Mouse (Mus musculus): ENCODE data around the gene Cab39l. TPM values are rescaled to one million over a fixed set of nuclear protein-coding genes. Genes with fewer than 3 reads are reported as not detected.
A peak's percentile ranks its signal among the peaks of the same experiment; 100 is the strongest.

Cab39l gene
- total and polyA plus RNA-seq, 3 experiments = 19.9 to 49.2 (median 33.1) TPM

DNA sequence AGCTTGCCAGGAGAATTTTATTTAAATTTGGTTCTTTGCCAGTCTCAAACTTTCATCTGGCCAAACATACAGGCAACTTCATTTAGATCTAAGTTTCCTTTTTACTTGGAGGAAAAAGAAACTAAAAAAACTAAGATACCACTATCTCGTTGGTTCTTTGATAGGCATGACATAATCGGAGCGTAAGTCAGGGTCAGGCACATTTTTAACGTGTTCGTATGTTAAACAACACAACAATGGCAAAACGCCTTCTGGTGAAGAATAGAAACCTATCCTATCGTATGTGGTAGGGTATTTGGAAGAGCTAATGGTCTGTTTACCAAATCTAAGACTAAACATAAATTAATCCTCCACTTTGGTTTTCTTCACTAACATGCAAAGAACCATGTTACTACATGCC, 733 bp upstream of the Cab39l start:
- peaks cover 0 to 27% of the 10 kb centered on the region in 2 experiments; a peak in 2 of 4 replicates for H3K4me1 ChIP-seq (ENCODE audit: control insufficient read depth in 1 of 2, insufficient read depth in 2 of 2)
- no peak for TF ChIP-seq ELF1 (IDR thresholded peaks at IDR 0.05; ENCODE audit: low read depth, low read length)
- no peak for TF ChIP-seq POLR2A (IDR thresholded peaks at IDR 0.05; ENCODE audit: low read depth, low read length)
- peak; percentile 14; the same call in 1 of the 2 replicates for TF ChIP-seq MXI1 (IDR thresholded peaks at IDR 0.05; ENCODE audit: low read depth, low read length)
- TF ChIP-seq MYC (IDR thresholded peaks at IDR 0.05; ENCODE audit: low read depth, low read length) = 0 out of 2 replicates have a peak, but pooled peaks have one; percentile 37
- no peak for TF ChIP-seq CHD2 (IDR thresholded peaks at IDR 0.05; ENCODE audit: low read length)
- no peak for TF ChIP-seq SMC3 (IDR thresholded peaks at IDR 0.05; ENCODE audit: low read depth, low read length)
- TF ChIP-seq ZKSCAN1 (IDR thresholded peaks at IDR 0.05; ENCODE audit: borderline replicate concordance, low read depth, low read length) = no peak
- TF ChIP-seq TCF12 (IDR thresholded peaks at IDR 0.05; ENCODE audit: low read depth, low read length) = no peak
- no peak for TF ChIP-seq RCOR1 (conservative IDR thresholded peaks at IDR 0.05; ENCODE audit: low read depth, low read length)
- no peak for TF ChIP-seq JUN (IDR thresholded peaks at IDR 0.05; ENCODE audit: insufficient read depth, low read depth, low read length)
- TF ChIP-seq CHD1 (IDR thresholded peaks at IDR 0.05; ENCODE audit: low read depth, low read length) = peak; percentile 71; the same call in 1 of the 2 replicates
- peak overlapping the region; percentile 72 to 85 (median 85) for H3K4me3 ChIP-seq (replicated peaks in 1 of 3; ENCODE audit: low read depth in 2 of 3, low read length in 2 of 3, poor library complexity in 1 of 3)
- in situ Hi-C loops (cut with MboI; ENCODE audit: low pct_ligation_motif_present, low pct_unique_long_range_greater_than_20kb, low sequenced_read_pairs) = no loop called here
- H3K4me2 ChIP-seq (ENCODE audit: insufficient read depth, low read depth, poor library complexity, severe bottlenecking) = peak overlapping the region; percentile 84
- peaks cover 33% of the 10 kb centered on the region for H3K79me2 ChIP-seq (replicated peaks; ENCODE audit: control insufficient read depth, extremely low read depth, insufficient read depth, poor library complexity, severe bottlenecking)
- no peaks in the 10 kb centered on the region for H3K9me3 ChIP-seq (replicated peaks; ENCODE audit: low read length)
- dilution Hi-C loops (cut with MboI; ENCODE audit: extremely low pct_ligation_motif_present, extremely low pct_unique_long_range_greater_than_20kb, low sequenced_read_pairs) = no loop called here
- peaks cover 4 to 6% of the 10 kb centered on the region in 2 experiments for H3K36me3 ChIP-seq (replicated peaks in 1 of 2; ENCODE audit: control insufficient read depth in 1 of 2, insufficient read depth in 1 of 2, low read length in 1 of 2)
- H3K27me3 ChIP-seq (replicated peaks) = no peaks in the 10 kb centered on the region
- no peak overlapping the region; the same call in 1 of the 2 replicates for H3K27ac ChIP-seq (ENCODE audit: insufficient read depth, low read depth)
- peak overlapping the region; percentile 84 for H3K9ac ChIP-seq (ENCODE audit: insufficient read depth, low read depth)
- no peak for DNase-seq (ENCODE audit: extremely low read depth)

DNA sequence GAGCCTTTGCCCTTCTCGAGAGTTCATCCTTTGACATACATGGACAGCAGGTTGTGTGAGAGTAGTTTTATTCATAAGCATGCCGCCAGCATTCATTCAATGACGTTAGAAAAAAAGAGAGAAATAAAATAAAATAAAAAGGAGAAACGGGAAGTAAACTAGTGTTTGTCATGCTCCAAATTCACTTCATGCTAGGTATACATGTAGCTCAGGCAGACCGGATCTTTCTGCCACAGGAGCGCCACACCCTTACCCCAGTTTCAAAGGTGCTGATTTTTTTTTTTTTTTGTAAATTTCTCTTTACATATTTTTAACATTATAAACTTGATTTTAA, 667 bp downstream of the Cab39l start:
- DNase-seq (ENCODE audit: extremely low read depth) = peak; percentile 29
- peaks cover 29% of the 10 kb centered on the region for H3K79me2 ChIP-seq (replicated peaks; ENCODE audit: control insufficient read depth, extremely low read depth, insufficient read depth, poor library complexity, severe bottlenecking)
- dilution Hi-C loops (cut with MboI; ENCODE audit: extremely low pct_ligation_motif_present, extremely low pct_unique_long_range_greater_than_20kb, low sequenced_read_pairs) = no loop called here

DNA sequence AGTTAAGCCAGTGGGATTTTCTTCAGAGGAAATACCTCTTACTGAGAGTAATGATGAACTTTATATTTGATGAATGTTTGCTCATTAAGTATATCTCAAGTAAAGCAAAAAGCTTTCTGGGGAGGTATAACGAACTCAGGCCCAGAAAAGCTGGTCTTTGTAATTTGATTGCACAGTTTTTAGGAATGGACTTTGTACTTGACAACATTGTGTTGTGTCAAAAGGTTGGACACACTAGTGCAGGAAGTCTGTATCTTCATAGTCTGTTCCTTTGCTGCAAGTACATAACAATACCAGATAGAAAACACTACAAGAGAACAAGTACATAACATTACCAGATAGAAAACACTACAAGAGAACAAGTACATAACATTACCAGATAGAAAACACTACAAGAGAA, 4.6 kb downstream of the Cab39l start:
- peaks cover 0 to 10% of the 10 kb centered on the region in 2 experiments; a peak in 2 of 4 replicates for H3K4me1 ChIP-seq (ENCODE audit: control insufficient read depth in 1 of 2, insufficient read depth in 2 of 2)
- no peak overlapping the region for H3K27ac ChIP-seq (ENCODE audit: insufficient read depth, low read depth)
- peaks cover 3% of the 10 kb centered on the region for H3K9me3 ChIP-seq (replicated peaks; ENCODE audit: low read length)
- no peak overlapping the region for H3K4me3 ChIP-seq (replicated peaks in 1 of 3; ENCODE audit: low read depth in 2 of 3, low read length in 2 of 3, poor library complexity in 1 of 3)
- no peak overlapping the region for H3K4me2 ChIP-seq (ENCODE audit: insufficient read depth, low read depth, poor library complexity, severe bottlenecking)
- DNase-seq (ENCODE audit: extremely low read depth) = no peak
- peaks cover 3 to 16% of the 10 kb centered on the region in 2 experiments for H3K36me3 ChIP-seq (replicated peaks in 1 of 2; ENCODE audit: control insufficient read depth in 1 of 2, insufficient read depth in 1 of 2, low read length in 1 of 2)
- in situ Hi-C loops (cut with MboI; ENCODE audit: low pct_ligation_motif_present, low pct_unique_long_range_greater_than_20kb, low sequenced_read_pairs) (no loop called here), dilution Hi-C loops (cut with MboI; ENCODE audit: extremely low pct_ligation_motif_present, extremely low pct_unique_long_range_greater_than_20kb, low sequenced_read_pairs) (no loop called here)
- TF ChIP-seq SIN3A (IDR thresholded peaks at IDR 0.05; ENCODE audit: low read length) (no peak), JUN (IDR thresholded peaks at IDR 0.05; ENCODE audit: insufficient read depth, low read depth, low read length) (no peak), CHD1 (IDR thresholded peaks at IDR 0.05; ENCODE audit: low read depth, low read length) (no peak), ZKSCAN1 (IDR thresholded peaks at IDR 0.05; ENCODE audit: borderline replicate concordance, low read depth, low read length) (no peak), RAD21 (IDR thresholded peaks at IDR 0.05; ENCODE audit: low read depth, low read length) (no peak), EP300 (IDR thresholded peaks at IDR 0.05; ENCODE audit: low read length) (no peak), ELF1 (IDR thresholded peaks at IDR 0.05; ENCODE audit: low read depth, low read length) (no peak), MAX (IDR thresholded peaks at IDR 0.05; ENCODE audit: low read length) (no peak), TCF12 (IDR thresholded peaks at IDR 0.05; ENCODE audit: low read depth, low read length) (no peak)
- no peak overlapping the region for H3K9ac ChIP-seq (ENCODE audit: insufficient read depth, low read depth)
- H3K27me3 ChIP-seq (replicated peaks) = no peaks in the 10 kb centered on the region
- H3K79me2 ChIP-seq (replicated peaks; ENCODE audit: control insufficient read depth, extremely low read depth, insufficient read depth, poor library complexity, severe bottlenecking) = peaks cover 20% of the 10 kb centered on the region

More for the DNA sequence above, 667 bp downstream of the Cab39l start:
- H3K27ac ChIP-seq (ENCODE audit: insufficient read depth, low read depth) = no peak overlapping the region
- peaks cover 0 to 18% of the 10 kb centered on the region in 2 experiments; a peak in 2 of 4 replicates for H3K4me1 ChIP-seq (ENCODE audit: control insufficient read depth in 1 of 2, insufficient read depth in 2 of 2)
- peak overlapping the region; percentile 73 for H3K9ac ChIP-seq (ENCODE audit: insufficient read depth, low read depth)
- peak; percentile 31; the same call in 1 of the 2 replicates for TF ChIP-seq ZNF384 (IDR thresholded peaks at IDR 0.05; ENCODE audit: low read depth, low read length)
- TF ChIP-seq RCOR1 (conservative IDR thresholded peaks at IDR 0.05; ENCODE audit: low read depth, low read length) = no peak
- H3K27me3 ChIP-seq (replicated peaks) = no peaks in the 10 kb centered on the region
- H3K4me3 ChIP-seq (replicated peaks in 1 of 3; ENCODE audit: low read depth in 2 of 3, low read length in 2 of 3, poor library complexity in 1 of 3) = peak overlapping the region; percentile 46 to 85 (median 69)
- no peaks in the 10 kb centered on the region for H3K9me3 ChIP-seq (replicated peaks; ENCODE audit: low read length)
- in situ Hi-C loops (cut with MboI; ENCODE audit: low pct_ligation_motif_present, low pct_unique_long_range_greater_than_20kb, low sequenced_read_pairs) = no loop called here
- H3K36me3 ChIP-seq (replicated peaks in 1 of 2; ENCODE audit: control insufficient read depth in 1 of 2, insufficient read depth in 1 of 2, low read length in 1 of 2) = peaks cover 0 to 3% of the 10 kb centered on the region in 2 experiments
- H3K4me2 ChIP-seq (ENCODE audit: insufficient read depth, low read depth, poor library complexity, severe bottlenecking) = peak overlapping the region; percentile 93
